Comparison of ENCODE assay signal across 8 mouse cellular contexts in genomic region chr1:93174399-93174798, GRCm38 (mm10). TPM values are rescaled to one million over a fixed set of nuclear protein-coding genes. Genes with fewer than 3 reads are reported as not detected.
DNase-seq lines count a peak whose midpoint lies in the region; ATAC-seq and TF ChIP-seq lines count a peak whose summit lies in the region.

No protein-coding gene starts in this region.

- H3K9ac ChIP-seq in embryonic facial prominence, embryonic 15.5 days: no peak overlapping the region
- no peak overlapping the region for H3K9ac ChIP-seq in kidney, embryonic 14.5 days (ENCODE audit: low read depth, low read length)
- H3K9ac ChIP-seq in limb, embryonic 14.5 days (ENCODE audit: low read depth, low read length, severe bottlenecking): no peak overlapping the region
- no peak overlapping the region for H3K9ac ChIP-seq in midbrain, postnatal 0 days (replicated peaks; ENCODE audit: low read length, poor library complexity, severe bottlenecking)

- no peak overlapping the region for H3K27ac ChIP-seq in bone marrow, adult 2 months (ENCODE audit: control insufficient read depth, insufficient read depth, low read depth, low read length, poor library complexity)
- H3K27ac ChIP-seq in embryonic facial prominence, embryonic 15.5 days (replicated peaks): no peak overlapping the region
- no peak overlapping the region for H3K27ac ChIP-seq in kidney, embryonic 14.5 days (ENCODE audit: low read depth, low read length)
- no peak overlapping the region for H3K27ac ChIP-seq in limb, embryonic 14.5 days (replicated peaks; ENCODE audit: low read depth, low read length)
- H3K27ac ChIP-seq in midbrain, postnatal 0 days (ENCODE audit: low read depth, low read length): no peak overlapping the region

- H3K36me3 ChIP-seq in embryonic facial prominence, embryonic 15.5 days: no peaks in the 10 kb centered on the region
- H3K36me3 ChIP-seq in kidney, embryonic 14.5 days (ENCODE audit: control insufficient read depth, insufficient read depth, low read length): no peaks in the 10 kb centered on the region
- H3K36me3 ChIP-seq in limb, embryonic 14.5 days (ENCODE audit: control insufficient read depth, insufficient read depth, low read length): no peaks in the 10 kb centered on the region
- no peaks in the 10 kb centered on the region for H3K36me3 ChIP-seq in midbrain, postnatal 0 days (ENCODE audit: insufficient read depth, low read length)

- DNase-seq in A20 (ENCODE audit: low read depth, low spot score): peak; percentile 71
- DNase-seq in heart, adult 9 months (ENCODE audit: low spot score in 2 of 2): peak; percentile 41 to 69
- DNase-seq in limb, embryonic 14.5 days (ENCODE audit: low spot score): peak; percentile 88
- peak; percentile 88 for DNase-seq in midbrain, postnatal 0 days (ENCODE audit: low spot score)
- peak; percentile 32 to 54 for DNase-seq in spleen, postnatal 14 days (ENCODE audit: low spot score in 2 of 2)

- whole genome bisulfite sequencing in bone marrow, adult 2 months: under 1% methylated on average over 4 of the region's 4 CpGs
- WGBS in embryonic facial prominence, embryonic 15.5 days: 2% methylated on average over 4 of the region's 4 CpGs
- WGBS in kidney, embryonic 14.5 days: under 1% methylated on average over 4 of the region's 4 CpGs
- WGBS in limb, embryonic 14.5 days: 0% methylated on average over 4 of the region's 4 CpGs
- 1% methylated on average over 4 of the region's 4 CpGs for WGBS in midbrain, postnatal 0 days

- no peaks in the 10 kb centered on the region for H3K4me1 ChIP-seq in bone marrow, adult 2 months (ENCODE audit: control insufficient read depth, insufficient read depth, low read length)
- peaks cover 25% of the 10 kb centered on the region for H3K4me1 ChIP-seq in embryonic facial prominence, embryonic 15.5 days
- peaks cover 22% of the 10 kb centered on the region for H3K4me1 ChIP-seq in kidney, embryonic 14.5 days (ENCODE audit: control insufficient read depth, insufficient read depth, low read length)
- H3K4me1 ChIP-seq in limb, embryonic 14.5 days (ENCODE audit: control insufficient read depth, insufficient read depth, low read length): peaks cover 32% of the 10 kb centered on the region
- peaks cover 9% of the 10 kb centered on the region; the same call in 1 of the 2 replicates for H3K4me1 ChIP-seq in midbrain, postnatal 0 days (ENCODE audit: insufficient read depth, low read length)

- TF ChIP-seq POLR2A in bone marrow, adult 2 months (IDR thresholded peaks at IDR 0.05; ENCODE audit: borderline replicate concordance, control insufficient read depth, low read depth, low read length): no peak
- TF ChIP-seq POLR2A in limb, embryonic 14.5 days (IDR thresholded peaks at IDR 0.05; ENCODE audit: borderline replicate concordance, extremely low read depth, insufficient read depth, insufficient read length): no peak

- no peaks in the 10 kb centered on the region for H3K9me3 ChIP-seq in embryonic facial prominence, embryonic 15.5 days (replicated peaks)
- no peaks in the 10 kb centered on the region for H3K9me3 ChIP-seq in kidney, embryonic 14.5 days (ENCODE audit: control insufficient read depth, low read length)
- H3K9me3 ChIP-seq in limb, embryonic 14.5 days (ENCODE audit: control insufficient read depth, low read length): no peaks in the 10 kb centered on the region
- H3K9me3 ChIP-seq in midbrain, postnatal 0 days (ENCODE audit: low read length): no peaks in the 10 kb centered on the region

- no peak overlapping the region for H3K4me3 ChIP-seq in bone marrow, adult 2 months (replicated peaks; ENCODE audit: control insufficient read depth, low read depth, low read length)
- H3K4me3 ChIP-seq in embryonic facial prominence, embryonic 15.5 days (replicated peaks): no peak overlapping the region
- no peak overlapping the region for H3K4me3 ChIP-seq in kidney, embryonic 14.5 days (ENCODE audit: low read length)
- H3K4me3 ChIP-seq in limb, embryonic 14.5 days (replicated peaks; ENCODE audit: low read length): no peak overlapping the region
- H3K4me3 ChIP-seq in midbrain, postnatal 0 days (ENCODE audit: low read depth, low read length): no peak overlapping the region

- H3K4me2 ChIP-seq in embryonic facial prominence, embryonic 15.5 days (replicated peaks): no peak overlapping the region
- no peak overlapping the region for H3K4me2 ChIP-seq in kidney, embryonic 14.5 days (replicated peaks; ENCODE audit: low read depth, low read length)
- H3K4me2 ChIP-seq in limb, embryonic 14.5 days (replicated peaks; ENCODE audit: low read depth, low read length, severe bottlenecking): no peak overlapping the region
- no peak overlapping the region for H3K4me2 ChIP-seq in midbrain, postnatal 0 days (ENCODE audit: low read depth, low read length, poor library complexity, severe bottlenecking)

- peak; percentile 96 for TF ChIP-seq CTCF in bone marrow, adult 2 months (IDR thresholded peaks at IDR 0.05; ENCODE audit: control insufficient read depth, insufficient read depth, low read length)
- peak; percentile 99 for TF ChIP-seq CTCF in midbrain, postnatal 0 days (IDR thresholded peaks at IDR 0.05)

- peak; percentile 59 for ATAC-seq in embryonic facial prominence, embryonic 15.5 days (ENCODE audit: insufficient number of reproducible peaks, low FRiP score, low TSS enrichment, low read depth)
- ATAC-seq in kidney, embryonic 14.5 days (ENCODE audit: low FRiP score, low TSS enrichment): peak; percentile 71
- peak; percentile 64 for ATAC-seq in limb, embryonic 14.5 days (ENCODE audit: low FRiP score, low read depth)
- peak; percentile 67 for ATAC-seq in midbrain, postnatal 0 days (ENCODE audit: low FRiP score)

- H3K27me3 ChIP-seq in embryonic facial prominence, embryonic 15.5 days: 0 out of 2 replicates have a peak, but pooled peaks cover 3% of the 10 kb centered on the region
- H3K27me3 ChIP-seq in kidney, embryonic 14.5 days (ENCODE audit: control insufficient read depth, insufficient read depth, low read length): no peaks in the 10 kb centered on the region; the same call in 1 of the 2 replicates
- H3K27me3 ChIP-seq in limb, embryonic 14.5 days (ENCODE audit: control insufficient read depth, insufficient read depth, low read length): no peaks in the 10 kb centered on the region
- H3K27me3 ChIP-seq in midbrain, postnatal 0 days (ENCODE audit: insufficient read depth, low read length): no peaks in the 10 kb centered on the region

RNA-seq across cellular contexts. Expression of gene Crocc2, which starts 5.9 kb away (rescaled TPM):
- polyA plus RNA-seq in bone marrow, adult 2 months (2011; ENCODE audit: insufficient read depth, insufficient read length, low replicate concordance, missing spikeins): not detected in 2 replicates
- polyA plus RNA-seq in embryonic facial prominence, embryonic 15.5 days (2015; fragmentation: Nextera tagmentation; extraction: Ambion mirVana): 2.8 and 5.8 TPM in 2 replicates
- 0.14 and 0.20 TPM in 2 replicates for polyA plus RNA-seq in kidney, embryonic 14.5 days (2014; fragmentation: Nextera tagmentation; extraction: Ambion mirVana)
- 0.39 and 0.46 TPM in 2 replicates for polyA plus RNA-seq in limb, embryonic 14.5 days (2012; rRNA removed)
- polyA plus RNA-seq in limb, embryonic 14.5 days (2014; fragmentation: Nextera tagmentation; extraction: Ambion mirVana): 0.17 and 0.51 TPM in 2 replicates
- 1.2 and 1.4 TPM in 2 replicates for total RNA-seq in midbrain, postnatal 0 days (2014; rRNA removed)
- 0.54 and 0.84 TPM in 2 replicates for polyA plus RNA-seq in midbrain, postnatal 0 days (2015; fragmentation: Nextera tagmentation; extraction: Ambion mirVana)

RNA-seq across cellular contexts. Expression of gene 2310007B03Rik, which starts 13.7 kb away (rescaled TPM):
- polyA plus RNA-seq in bone marrow, adult 2 months (2011; ENCODE audit: insufficient read depth, insufficient read length, low replicate concordance, missing spikeins): not detected in 2 replicates
- polyA plus RNA-seq in embryonic facial prominence, embryonic 15.5 days (2015; fragmentation: Nextera tagmentation; extraction: Ambion mirVana): 18.3 and 21.8 TPM in 2 replicates
- 0.42 and 0.49 TPM in 2 replicates for polyA plus RNA-seq in kidney, embryonic 14.5 days (2014; fragmentation: Nextera tagmentation; extraction: Ambion mirVana)
- polyA plus RNA-seq in limb, embryonic 14.5 days (2012; rRNA removed): 2.9 and 4.2 TPM in 2 replicates
- polyA plus RNA-seq in limb, embryonic 14.5 days (2014; fragmentation: Nextera tagmentation; extraction: Ambion mirVana): 6.9 and 9.0 TPM in 2 replicates
- total RNA-seq in midbrain, postnatal 0 days (2014; rRNA removed): 0.88 TPM in 1 of 2 replicates, not detected in the other
- polyA plus RNA-seq in midbrain, postnatal 0 days (2015; fragmentation: Nextera tagmentation; extraction: Ambion mirVana): 0.07 and 0.10 TPM in 2 replicates

RNA-seq across cellular contexts. Expression of gene Agxt, which starts 39.4 kb away (rescaled TPM):
- not detected in 2 replicates for polyA plus RNA-seq in bone marrow, adult 2 months (2011; ENCODE audit: insufficient read depth, insufficient read length, low replicate concordance, missing spikeins)
- polyA plus RNA-seq in embryonic facial prominence, embryonic 15.5 days (2015; fragmentation: Nextera tagmentation; extraction: Ambion mirVana): 0.11 TPM in 1 of 2 replicates, not detected in the other
- polyA plus RNA-seq in kidney, embryonic 14.5 days (2014; fragmentation: Nextera tagmentation; extraction: Ambion mirVana): not detected in 2 replicates
- not detected in 2 replicates for polyA plus RNA-seq in limb, embryonic 14.5 days (2012; rRNA removed)
- not detected in 2 replicates for polyA plus RNA-seq in limb, embryonic 14.5 days (2014; fragmentation: Nextera tagmentation; extraction: Ambion mirVana)
- total RNA-seq in midbrain, postnatal 0 days (2014; rRNA removed): not detected in 2 replicates
- not detected in 2 replicates for polyA plus RNA-seq in midbrain, postnatal 0 days (2015; fragmentation: Nextera tagmentation; extraction: Ambion mirVana)
